Mouse (Mus musculus) hindbrain, embryonic 10.5 days (tissue): ENCODE results near the gene Pitx1. TPM values are rescaled to one million over a fixed set of nuclear protein-coding genes. Genes with fewer than 3 reads are reported as not detected.

Experiments used
- DNase-seq: peaks from one replicate; pipeline ENCODE4 v3.0.0-alpha.2; 2017; ENCODE audit warnings: low spot score
- H3K27ac ChIP-seq: fragments of 300-500 bp; sonication (generic); 2 replicates; pipeline ENCODE4 v1.5.1; 2016; ENCODE audit warnings: mild to moderate bottlenecking, moderate library complexity
- H3K27me3 ChIP-seq: fragments of 300-500 bp; sonication (generic); 2 replicates; pipeline ENCODE4 v1.6.1; 2016; ENCODE audit warnings: mild to moderate bottlenecking; ENCODE audit not compliant: poor library complexity, insufficient read depth, severe bottlenecking
- H3K36me3 ChIP-seq: fragments of 300-500 bp; sonication (generic); 2 replicates; pipeline ENCODE4 v1.6.1; 2016; ENCODE audit warnings: mild to moderate bottlenecking, moderate library complexity
- H3K4me1 ChIP-seq: fragments of 300-500 bp; sonication (generic); replicated peaks from 2 replicates; pipeline ENCODE4 v1.6.1; 2016; ENCODE audit warnings: mild to moderate bottlenecking
- H3K4me3 ChIP-seq: fragments of 300-500 bp; sonication (generic); 2 replicates; pipeline ENCODE4 v1.5.1; 2016; ENCODE audit warnings: mild to moderate bottlenecking, moderate library complexity
- H3K9me3 ChIP-seq: fragments of 300-500 bp; sonication (generic); 2 replicates; pipeline ENCODE4 v1.6.1; 2016; ENCODE audit warnings: mild to moderate bottlenecking, moderate library complexity
- WGBS: fragments of 180-500 bp; shearing (Covaris S2); methylation state at CpG from one replicate; pipeline ENCODE4 v1.1.7; 2016; 5-methylcytosine and 5-hydroxymethylcytosine counted together
- polyA plus RNA-seq: library from polyadenylated mRNA; unstranded; fragments of >200 nt; fragmentation: Nextera tagmentation; extraction: Ambion mirVana; gene quantifications from 2 replicates; pipeline ENCODE4 v1.2.1, GENCODE M21; 2016

The Pitx1 gene
- polyA plus RNA-seq, 1 experiment from 2014 or later, result 0.47 TPM

- Histone ChIP-seq H3K4me3 (0 out of 2 replicates have a peak overlapping the region, but pooled peaks have one; percentile 31), H3K36me3 (no peaks in the 10 kb centered on the region), H3K27me3 (peaks cover 98% of the 10 kb centered on the region), H3K4me1 (peaks cover 46% of the 10 kb centered on the region), H3K27ac (no peak overlapping the region), H3K9me3 (no peaks in the 10 kb centered on the region)
- no peak for DNase-seq
- 1% methylated on average over 12 of the region's 12 CpGs for WGBS
Observed at GRCm38 (mm10) chr13:55829018-55829655, 6.9 kb downstream of the Pitx1 start.

GRCm38 (mm10) chr13:55828141-55829017, 7.6 kb downstream of the Pitx1 start:
- DNase-seq, result peak; percentile 65
- Histone ChIP-seq H3K27me3 (peaks cover 98% of the 10 kb centered on the region), H3K27ac (no peak overlapping the region), H3K36me3 (no peaks in the 10 kb centered on the region), H3K9me3 (no peaks in the 10 kb centered on the region), H3K4me1 (peaks cover 50% of the 10 kb centered on the region), H3K4me3 (peak overlapping the region; percentile 31; the same call in 1 of the 2 replicates)
- under 1% methylated on average over 50 of the region's 50 CpGs for WGBS

- H3K4me3 ChIP-seq, result peak overlapping the region; percentile 31; the same call in 1 of the 2 replicates
- peaks cover 51% of the 10 kb centered on the region for H3K4me1 ChIP-seq
- H3K36me3 ChIP-seq, result no peaks in the 10 kb centered on the region
- no peaks in the 10 kb centered on the region for H3K9me3 ChIP-seq
- no peak overlapping the region for H3K27ac ChIP-seq
- under 1% methylated on average over 6 of the region's 6 CpGs for WGBS
- no peak for DNase-seq
- H3K27me3 ChIP-seq, result peaks cover 98% of the 10 kb centered on the region
Observed at GRCm38 (mm10) chr13:55827679-55828140, 8.3 kb downstream of the Pitx1 start.

GRCm38 (mm10) chr13:55826796-55827678, 9.0 kb downstream of the Pitx1 start:
- Histone ChIP-seq H3K27ac (no peak overlapping the region), H3K4me3 (no peak overlapping the region), H3K36me3 (no peaks in the 10 kb centered on the region), H3K27me3 (peaks cover 98% of the 10 kb centered on the region), H3K4me1 (peaks cover 51% of the 10 kb centered on the region), H3K9me3 (no peaks in the 10 kb centered on the region)
- WGBS, result 4% methylated on average over 13 of the region's 13 CpGs
- peak; percentile 52 for DNase-seq

DNA sequence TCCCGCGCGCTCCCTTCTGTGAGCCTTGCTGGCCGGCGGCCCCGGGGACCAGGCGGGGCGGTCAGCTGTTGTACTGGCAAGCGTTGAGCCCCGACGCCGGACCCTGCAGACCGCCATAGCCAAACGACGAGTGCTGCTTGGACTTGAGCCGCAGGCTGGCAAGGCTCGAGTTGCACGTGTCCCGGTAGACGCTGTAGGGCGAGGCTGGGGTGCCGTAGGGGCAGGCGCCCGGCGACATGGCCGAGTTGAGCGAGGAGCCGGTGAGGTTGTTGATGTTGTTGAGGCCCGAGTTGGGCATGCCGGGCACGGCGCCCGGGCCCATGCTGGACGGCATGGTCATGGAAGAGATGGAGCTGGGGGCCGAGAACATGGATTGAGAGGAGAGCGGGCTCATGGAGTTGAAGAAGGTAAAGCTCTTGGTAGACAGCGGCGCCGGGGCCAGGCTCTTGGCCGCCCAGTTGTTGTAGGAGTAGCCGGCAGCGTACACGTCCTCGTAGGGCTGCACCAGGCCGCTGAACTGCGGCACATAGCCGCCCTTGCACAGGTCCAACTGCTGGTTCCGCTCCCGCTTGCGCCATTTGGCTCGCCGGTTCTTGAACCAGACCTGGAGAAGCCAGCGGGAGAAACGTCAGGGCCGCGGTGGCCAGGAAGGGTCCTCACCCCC, 9.9 kb downstream of the Pitx1 start:
- Histone ChIP-seq H3K27ac (no peak overlapping the region), H3K36me3 (no peaks in the 10 kb centered on the region), H3K4me1 (peaks cover 44% of the 10 kb centered on the region), H3K4me3 (no peak overlapping the region), H3K27me3 (peaks cover 98% of the 10 kb centered on the region), H3K9me3 (no peaks in the 10 kb centered on the region)
- WGBS, result under 1% methylated on average over 56 of the region's 56 CpGs
- peak; percentile 67 for DNase-seq

DNA sequence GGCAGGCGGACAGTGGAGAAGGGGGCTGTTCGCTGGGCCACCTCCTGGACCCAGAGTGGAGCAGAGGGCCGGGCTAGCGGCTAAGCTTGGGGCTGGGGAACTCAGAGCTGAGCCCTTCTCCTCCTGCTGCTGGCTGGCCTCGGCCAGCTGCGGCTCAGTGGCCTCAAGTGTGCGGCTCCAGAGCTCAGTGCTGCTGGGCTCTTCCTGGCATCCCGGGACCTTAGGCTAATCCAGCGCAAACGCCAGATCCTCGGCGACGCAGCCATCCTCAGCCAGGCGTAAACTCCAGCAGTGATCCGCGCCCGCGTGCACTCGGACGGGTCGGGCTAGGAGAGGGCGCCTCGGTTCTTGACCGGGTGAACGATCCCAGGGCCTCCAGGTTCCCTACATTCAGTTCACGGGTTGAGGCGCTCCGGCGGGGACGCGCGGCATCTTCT, 10.7 kb downstream of the Pitx1 start:
- Histone ChIP-seq H3K4me1 (peaks cover 35% of the 10 kb centered on the region), H3K27me3 (peaks cover 98% of the 10 kb centered on the region), H3K9me3 (no peaks in the 10 kb centered on the region), H3K27ac (0 out of 2 replicates have a peak overlapping the region, but pooled peaks have one; percentile 1), H3K36me3 (no peaks in the 10 kb centered on the region), H3K4me3 (peak overlapping the region; percentile 28)
- WGBS, result under 1% methylated on average over 32 of the region's 32 CpGs
- peak; percentile 65 for DNase-seq

DNA sequence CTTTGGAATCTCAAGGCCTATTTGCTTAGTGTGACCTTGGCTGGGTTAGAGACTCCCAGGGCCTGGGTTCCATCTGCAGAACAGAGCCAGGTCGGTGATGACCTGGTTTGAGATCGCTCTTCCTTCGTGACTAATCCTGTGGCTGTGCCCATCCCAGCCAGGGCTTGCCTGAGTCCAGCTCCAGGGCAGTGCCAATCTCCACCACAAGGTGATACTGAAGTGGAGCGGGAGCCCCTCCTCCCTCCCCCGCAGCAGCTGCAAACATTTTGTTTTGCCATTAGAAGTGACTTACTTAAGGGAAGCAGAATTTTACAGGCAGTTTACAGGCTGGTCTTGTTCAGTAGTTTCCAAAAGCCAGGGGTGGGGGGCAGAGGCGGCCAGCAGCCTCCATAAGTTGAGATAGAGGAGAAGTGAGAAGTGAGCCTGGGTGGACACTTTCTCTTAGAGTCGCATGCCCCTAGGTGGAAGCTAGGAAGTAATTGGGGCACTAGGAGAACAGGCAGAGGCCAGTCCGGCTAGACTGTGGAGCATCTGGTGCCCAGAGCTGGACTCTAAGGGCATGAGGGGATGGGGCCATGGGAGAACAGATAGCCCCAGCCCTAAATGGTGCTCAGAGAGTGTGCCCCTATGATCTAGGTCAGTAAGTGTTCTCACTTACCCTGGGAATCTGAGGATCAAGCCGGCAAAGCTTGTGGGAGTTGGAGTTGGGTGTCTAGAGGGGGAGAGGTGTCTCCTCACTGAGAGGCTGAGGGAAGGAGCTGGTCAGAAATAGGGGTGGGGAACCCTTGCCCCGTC, 11.6 kb downstream of the Pitx1 start:
- Histone ChIP-seq H3K9me3 (no peaks in the 10 kb centered on the region), H3K27me3 (peaks cover 90% of the 10 kb centered on the region), H3K4me1 (peaks cover 30% of the 10 kb centered on the region), H3K27ac (no peak overlapping the region), H3K36me3 (no peaks in the 10 kb centered on the region), H3K4me3 (no peak overlapping the region)
- DNase-seq, result peak; percentile 30
- 6% methylated on average over 10 of the region's 10 CpGs for WGBS

- no peaks in the 10 kb centered on the region for H3K9me3 ChIP-seq
- H3K27ac ChIP-seq, result no peak overlapping the region
- H3K27me3 ChIP-seq, result peaks cover 79% of the 10 kb centered on the region
- WGBS, result 57% methylated on average over 5 of the region's 5 CpGs
- H3K4me3 ChIP-seq, result no peak overlapping the region
- no peak for DNase-seq
- H3K36me3 ChIP-seq, result no peaks in the 10 kb centered on the region
- H3K4me1 ChIP-seq, result peaks cover 27% of the 10 kb centered on the region
Observed at GRCm38 (mm10) chr13:55822499-55822898, 13.5 kb downstream of the Pitx1 start.

GRCm38 (mm10) chr13:55814834-55815233, 21.2 kb downstream of the Pitx1 start:
- no peak overlapping the region for H3K27ac ChIP-seq
- no peak overlapping the region for H3K4me3 ChIP-seq
- H3K4me1 ChIP-seq, result peaks cover 8% of the 10 kb centered on the region; the same call in 1 of the 2 replicates
- no peak for DNase-seq
- H3K27me3 ChIP-seq, result peaks cover 14% of the 10 kb centered on the region
- no peaks in the 10 kb centered on the region for H3K36me3 ChIP-seq
- no peaks in the 10 kb centered on the region for H3K9me3 ChIP-seq
- WGBS, result 84% methylated on average over 6 of the region's 6 CpGs

DNA sequence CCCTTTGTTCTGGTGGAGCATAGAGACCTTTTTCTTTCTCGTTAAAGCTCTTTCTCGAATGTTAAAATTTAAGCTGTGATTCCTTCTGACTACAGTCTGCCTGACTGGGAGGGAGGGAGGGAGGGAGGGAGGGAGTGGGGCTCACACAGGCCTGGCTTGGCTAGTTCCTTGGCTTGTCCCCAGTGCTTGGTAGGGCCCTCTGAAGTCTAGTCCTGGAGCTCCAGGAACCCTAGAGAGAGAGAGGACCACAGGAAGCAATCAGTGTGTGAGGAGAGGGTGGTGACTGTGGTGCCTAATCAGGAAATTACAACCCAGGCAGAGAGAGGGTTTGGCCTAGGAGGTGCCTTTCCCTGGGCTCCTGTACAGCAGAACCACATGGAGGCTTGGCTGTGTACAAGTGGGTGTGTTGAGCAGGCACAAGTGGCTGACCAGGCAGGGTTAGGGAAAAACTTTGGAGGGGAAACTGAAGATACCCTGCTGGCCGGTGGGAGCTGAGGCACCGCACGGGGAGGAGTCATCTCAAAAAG, 22.4 kb downstream of the Pitx1 start:
- Histone ChIP-seq H3K4me1 (0 out of 2 replicates have a peak, but pooled peaks cover 4% of the 10 kb centered on the region), H3K4me3 (no peak overlapping the region), H3K27me3 (peaks cover 11% of the 10 kb centered on the region), H3K36me3 (no peaks in the 10 kb centered on the region), H3K9me3 (no peaks in the 10 kb centered on the region), H3K27ac (no peak overlapping the region)
- 78% methylated on average over 5 of the region's 5 CpGs for WGBS
- no peak for DNase-seq

GRCm38 (mm10) chr13:55810947-55811346, 25.0 kb downstream of the Pitx1 start:
- 81% methylated on average over 5 of the region's 5 CpGs for WGBS
- no peaks in the 10 kb centered on the region; the same call in 1 of the 2 replicates for H3K27me3 ChIP-seq
- no peaks in the 10 kb centered on the region for H3K9me3 ChIP-seq
- H3K36me3 ChIP-seq, result no peaks in the 10 kb centered on the region
- no peak overlapping the region for H3K4me3 ChIP-seq
- 0 out of 2 replicates have a peak, but pooled peaks cover 4% of the 10 kb centered on the region for H3K4me1 ChIP-seq
- no peak for DNase-seq
- no peak overlapping the region for H3K27ac ChIP-seq
